11 mouse cellular contexts compared by ENCODE assay signal in the genomic region with DNA sequence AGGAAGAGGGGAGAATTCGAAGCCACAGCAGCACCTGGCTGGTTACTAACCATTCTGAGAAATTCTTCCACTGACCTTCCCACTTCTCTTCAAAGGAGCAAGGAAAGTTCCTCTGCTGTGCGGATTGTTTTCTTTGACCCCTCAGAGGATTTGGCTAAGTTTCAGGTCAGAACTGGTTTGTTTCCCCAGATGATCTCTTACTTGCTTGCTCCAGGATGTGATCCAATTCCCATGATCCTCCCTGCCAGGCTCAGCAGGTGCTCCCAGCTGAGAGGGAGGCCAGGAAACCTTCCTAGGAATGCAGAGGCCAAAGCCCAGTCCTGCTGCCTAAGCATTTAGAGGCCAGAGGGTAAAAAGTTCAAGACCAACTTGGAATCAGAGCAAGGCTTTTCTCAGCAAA. TPM values are rescaled to one million over a fixed set of nuclear protein-coding genes. Genes with fewer than 3 reads are reported as not detected.
A peak's percentile ranks its signal among the peaks of the same experiment; 100 is the strongest.
DNase-seq lines count a peak whose midpoint lies in the region; ATAC-seq and TF ChIP-seq lines count a peak whose summit lies in the region.
"Had no signal": no experiment of that assay in that cellular context is flagged by ENCODE, and none has a peak within 500 bp of the region (broad histone marks: within the 10 kb centered on the region; RNA-seq: fewer than 3 reads in every experiment).

No protein-coding gene starts in this region.

- no peaks in the 10 kb centered on the region; the same call in 1 of the 2 replicates for H3K9me3 ChIP-seq in liver, embryonic 12.5 days (replicated peaks)
- H3K9me3 ChIP-seq in heart, embryonic 15.5 days (replicated peaks) = no peaks in the 10 kb centered on the region; the same call in 1 of the 2 replicates

- WGBS in liver, adult 2 months = 57% methylated on average over 2 of the region's 2 CpGs
- WGBS in liver, embryonic 12.5 days (ENCODE audit: insufficient replicate concordance) = 55% methylated on average over 2 of the region's 2 CpGs
- 46% methylated on average over 2 of the region's 2 CpGs for WGBS in heart, embryonic 15.5 days

- no peak for TF ChIP-seq CTCF in liver, adult 2 months (IDR thresholded peaks at IDR 0.05; ENCODE audit: low read depth, low read length)

- no peak for ATAC-seq in liver, embryonic 12.5 days
- no peak for ATAC-seq in heart, embryonic 15.5 days (replicated peaks; ENCODE audit: insufficient number of reproducible peaks, insufficient read depth, low FRiP score, low read depth)

- peak overlapping the region; percentile 4; the same call in 1 of the 2 replicates for H3K27ac ChIP-seq in liver, adult 2 months (replicated peaks; ENCODE audit: insufficient read depth, low read depth, low read length)
- H3K27ac ChIP-seq in liver, embryonic 12.5 days = no peak overlapping the region
- H3K27ac ChIP-seq in heart, embryonic 15.5 days = peak overlapping the region; percentile 45
- H3K27ac ChIP-seq: neural tube, embryonic 12.5 days had no signal

- H3K27me3 ChIP-seq in liver, adult 2 months (ENCODE audit: control insufficient read depth, insufficient read depth, low read length) = no peaks in the 10 kb centered on the region
- H3K27me3 ChIP-seq in liver, embryonic 12.5 days (replicated peaks) = peaks cover 6% of the 10 kb centered on the region
- H3K27me3 ChIP-seq in heart, embryonic 15.5 days = no peaks in the 10 kb centered on the region
- H3K27me3 ChIP-seq: neural tube, embryonic 12.5 days had no signal

- H3K36me3 ChIP-seq in liver, adult 2 months (ENCODE audit: control insufficient read depth, insufficient read depth, low read length) = no peaks in the 10 kb centered on the region
- no peaks in the 10 kb centered on the region for H3K36me3 ChIP-seq in liver, embryonic 12.5 days
- no peaks in the 10 kb centered on the region for H3K36me3 ChIP-seq in heart, embryonic 15.5 days
- H3K36me3 ChIP-seq: neural tube, embryonic 12.5 days had no signal

- H3K4me2 ChIP-seq in liver, embryonic 12.5 days = no peak overlapping the region
- no peak overlapping the region for H3K4me2 ChIP-seq in heart, embryonic 15.5 days
- H3K4me2 ChIP-seq: neural tube, embryonic 12.5 days had no signal

- no peaks in the 10 kb centered on the region for H3K79me2 ChIP-seq in liver, adult 2 months (ENCODE audit: control insufficient read depth, insufficient read depth, low read length)

- no peak overlapping the region for H3K9ac ChIP-seq in liver, adult 2 months (ENCODE audit: low read depth, low read length)
- H3K9ac ChIP-seq in liver, embryonic 12.5 days = no peak overlapping the region
- no peak overlapping the region for H3K9ac ChIP-seq in heart, embryonic 15.5 days
- H3K9ac ChIP-seq: neural tube, embryonic 12.5 days had no signal

- H3K4me3 ChIP-seq in liver, adult 2 months (ENCODE audit: insufficient read depth, low read depth, low read length) = no peak overlapping the region
- no peak overlapping the region for H3K4me3 ChIP-seq in liver, embryonic 12.5 days
- H3K4me3 ChIP-seq in heart, embryonic 15.5 days = no peak overlapping the region
- H3K4me3 ChIP-seq: neural tube, embryonic 12.5 days had no signal

- DNase-seq in embryo, embryonic 10 days (ENCODE audit: low spot score) = peak; percentile 31
- DNase-seq in embryo, embryonic 9.5 days (ENCODE audit: extremely low spot score) = no peak
- DNase-seq in liver, adult 2 months (ENCODE audit: extremely low read depth, low read depth, low spot score) = peak; percentile 14
- DNase-seq in lung, postnatal 10 days = peak; percentile 50
- DNase-seq in cerebellum, postnatal 36 days = no peak
- no peak for DNase-seq in right cerebral cortex, adult 2 months (ENCODE audit: low spot score in 2 of 2)

- H3K4me1 ChIP-seq in liver, adult 2 months (ENCODE audit: control insufficient read depth, insufficient read depth, low read length) = 0 out of 2 replicates have a peak, but pooled peaks cover 2% of the 10 kb centered on the region
- no peaks in the 10 kb centered on the region for H3K4me1 ChIP-seq in liver, embryonic 12.5 days
- H3K4me1 ChIP-seq in heart, embryonic 15.5 days (replicated peaks) = 0 out of 2 replicates have a peak, but pooled peaks cover 3% of the 10 kb centered on the region
- H3K4me1 ChIP-seq: neural tube, embryonic 12.5 days had no signal

- TF ChIP-seq POLR2A in liver, adult 2 months (IDR thresholded peaks at IDR 0.05; ENCODE audit: extremely low read depth, insufficient read depth, low read length) = no peak

RNA-seq across cellular contexts. Expression of gene Dock6, which starts 14.2 kb away (rescaled TPM):
- total RNA-seq in liver, adult 2 months (2014; rRNA removed) = 8.5 and 12.6 TPM in 2 replicates
- polyA plus RNA-seq in liver, adult 2 months (2012; rRNA removed) = 23.2 and 33.9 TPM in 2 replicates
- 8.4 and 8.7 TPM in 2 replicates for polyA plus RNA-seq in liver, embryonic 12.5 days (2016; fragmentation: Nextera tagmentation; extraction: Ambion mirVana)
- 38.3 and 54.7 TPM in 2 replicates for polyA plus RNA-seq in heart, embryonic 15.5 days (2015; fragmentation: Nextera tagmentation; extraction: Ambion mirVana)

RNA-seq across cellular contexts. Expression of gene Angptl8, which starts 31.3 kb away (rescaled TPM):
- 13.6 and 22.2 TPM in 2 replicates for total RNA-seq in liver, adult 2 months (2014; rRNA removed)
- polyA plus RNA-seq in liver, adult 2 months (2012; rRNA removed) = 201 and 258 TPM in 2 replicates
- polyA plus RNA-seq in liver, embryonic 12.5 days (2016; fragmentation: Nextera tagmentation; extraction: Ambion mirVana) = 13.4 and 14.1 TPM in 2 replicates
- 1.2 and 2.1 TPM in 2 replicates for polyA plus RNA-seq in heart, embryonic 15.5 days (2015; fragmentation: Nextera tagmentation; extraction: Ambion mirVana)
- total RNA-seq: common myeloid progenitor, adult 5-6 weeks; left cerebral cortex, adult 8-10 months had no signal

RNA-seq across cellular contexts. Expression of gene Rab3d, which starts 51.4 kb away (rescaled TPM):
- total RNA-seq in liver, adult 2 months (2014; rRNA removed) = 5.5 and 5.6 TPM in 2 replicates
- 8.0 and 16.6 TPM in 2 replicates for polyA plus RNA-seq in liver, adult 2 months (2012; rRNA removed)
- 6.5 TPM in 2 replicates for polyA plus RNA-seq in liver, embryonic 12.5 days (2016; fragmentation: Nextera tagmentation; extraction: Ambion mirVana)
- polyA plus RNA-seq in heart, embryonic 15.5 days (2015; fragmentation: Nextera tagmentation; extraction: Ambion mirVana) = 9.7 and 15.6 TPM in 2 replicates

Comparison
In these comparisons a context has a peak if more than half of its experiments do, and no peak if none do; other contexts are left out.
1. DNase-seq: peak in embryo, embryonic 10 days (single experiment), liver, adult 2 months (single experiment) and lung, postnatal 10 days (single experiment); none in embryo, embryonic 9.5 days (single experiment), cerebellum, postnatal 36 days (0 of 2) and right cerebral cortex, adult 2 months (0 of 2).
2. RNA of gene Angptl8, which starts 31.3 kb away (polyA plus RNA-seq): 201 to 258 TPM in liver, adult 2 months; 13.4 to 14.1 TPM in liver, embryonic 12.5 days and 1.2 to 2.1 TPM in heart, embryonic 15.5 days; every median in the first group is over 10 times any median in the second.